Mouse (Mus musculus) spleen, adult 2 months (tissue): ENCODE results near the gene Map2k6.

Source experiments
- CTCF ChIP-seq: fragments of 200-500 bp; IDR thresholded peaks from 2 replicates; pipeline ENCODE4 v1.5.1; 2011; ENCODE audit warnings: mild to moderate bottlenecking, inconsistent platforms; ENCODE audit not compliant: insufficient read depth, insufficient read length, insufficient replicate concordance; ENCODE audit errors: extremely low read depth
- POLR2A ChIP-seq: fragments of 200-500 bp; IDR thresholded peaks from 2 replicates; pipeline ENCODE4 v1.6.1; 2011; ENCODE audit warnings: low read depth, low read length, inconsistent platforms

DNA sequence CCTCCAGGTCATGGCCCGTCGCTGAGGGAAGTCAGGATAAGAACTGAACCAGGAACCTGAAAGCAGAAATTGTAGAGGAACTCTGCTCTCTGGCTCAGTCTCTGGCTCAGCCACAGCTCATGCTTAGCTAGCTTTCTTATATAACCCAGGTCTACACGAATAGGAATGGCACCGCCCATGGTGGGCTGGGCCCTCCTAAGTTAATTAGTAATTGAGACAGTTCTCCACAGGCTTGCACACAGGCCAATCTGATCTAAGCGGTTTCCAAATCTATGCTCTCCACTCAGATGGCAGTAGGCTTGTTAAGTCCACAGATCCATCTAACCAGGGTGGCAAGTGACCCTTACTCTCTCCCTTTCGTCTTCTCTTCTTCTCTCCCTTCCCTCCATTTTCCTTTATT lies 88.9 kb downstream of the Map2k6 start:
- no peak for TF ChIP-seq CTCF
- no peak for TF ChIP-seq POLR2A
